Mouse (Mus musculus) olfactory bulb, adult 2 months (tissue): Measurements from ENCODE around the gene Ndufa13.

ENCODE experiments used
- CTCF ChIP-seq: fragments of 200-500 bp; IDR thresholded peaks from 2 replicates; pipeline ENCODE4 v1.5.1; 2012; ENCODE audit warnings: low read depth, mild to moderate bottlenecking, low read length, moderate library complexity; ENCODE audit not compliant: insufficient read depth
- POLR2A ChIP-seq: fragments of 200-500 bp; IDR thresholded peaks from 2 replicates; pipeline ENCODE4 v1.6.1; 2012; ENCODE audit warnings: mild to moderate bottlenecking, low read depth, low read length, moderate library complexity; ENCODE audit not compliant: insufficient read depth

GRCm38 (mm10) chr8:69933811-69934210, 31.5 kb upstream of the Ndufa13 start:
- TF ChIP-seq CTCF (no peak), POLR2A (no peak)
